In genomic region chrX:164432682-164433081, GRCm38 (mm10) we compare ENCODE assay signal across 31 mouse cellular contexts. TPM values are rescaled to one million over a fixed set of nuclear protein-coding genes. Genes with fewer than 3 reads are reported as not detected.
DNase-seq lines count a peak whose midpoint lies in the region; ATAC-seq and TF ChIP-seq lines count a peak whose summit lies in the region.
"Had no signal": no experiment of that assay in that cellular context is flagged by ENCODE, and none has a peak within 500 bp of the region (broad histone marks: within the 10 kb centered on the region; RNA-seq: fewer than 3 reads in every experiment).

No protein-coding gene starts in this region.

- 70% methylated on average over 9 of the region's 9 CpGs for WGBS in liver, embryonic 12.5 days (ENCODE audit: insufficient replicate concordance)
- 78% methylated on average over 9 of the region's 9 CpGs for WGBS in liver, postnatal 0 days (ENCODE audit: insufficient replicate concordance)
- 59% methylated on average over 9 of the region's 9 CpGs for WGBS in liver, embryonic 13.5 days (ENCODE audit: insufficient replicate concordance)
- 98% methylated on average over 9 of the region's 9 CpGs for WGBS in hindbrain, embryonic 10.5 days

- H3K4me3 ChIP-seq in liver, embryonic 12.5 days, result no peak overlapping the region
- no peak overlapping the region for H3K4me3 ChIP-seq in liver, postnatal 0 days (ENCODE audit: low read depth, low read length)
- H3K4me3 ChIP-seq in liver, embryonic 13.5 days (replicated peaks), result no peak overlapping the region
- H3K4me3 ChIP-seq in hindbrain, embryonic 10.5 days, result no peak overlapping the region
- H3K4me3 ChIP-seq: embryonic facial prominence, embryonic 10.5 days; embryonic facial prominence, embryonic 13.5 days; erythroblast, embryonic 14.5 days; forebrain, embryonic 12.5 days; forebrain, embryonic 15.5 days; heart, embryonic 12.5 days; heart, embryonic 15.5 days had no signal

- H3K36me3 ChIP-seq in liver, embryonic 12.5 days, result peaks cover 64% of the 10 kb centered on the region
- peaks cover 15% of the 10 kb centered on the region; the same call in 1 of the 2 replicates for H3K36me3 ChIP-seq in liver, postnatal 0 days (replicated peaks; ENCODE audit: insufficient read depth, low read length)
- peaks cover 55% of the 10 kb centered on the region for H3K36me3 ChIP-seq in liver, embryonic 13.5 days
- H3K36me3 ChIP-seq in hindbrain, embryonic 10.5 days, result peaks cover 47% of the 10 kb centered on the region

- H3K9ac ChIP-seq in liver, embryonic 12.5 days, result no peak overlapping the region
- no peak overlapping the region for H3K9ac ChIP-seq in liver, postnatal 0 days (replicated peaks)
- H3K9ac ChIP-seq in liver, embryonic 13.5 days, result no peak overlapping the region
- H3K9ac ChIP-seq: embryonic facial prominence, embryonic 13.5 days; forebrain, embryonic 12.5 days; forebrain, embryonic 15.5 days; heart, embryonic 12.5 days; heart, embryonic 15.5 days; hindbrain, embryonic 14.5 days had no signal

- H3K27me3 ChIP-seq in liver, embryonic 12.5 days (replicated peaks), result no peaks in the 10 kb centered on the region
- no peaks in the 10 kb centered on the region for H3K27me3 ChIP-seq in liver, postnatal 0 days (ENCODE audit: insufficient read depth, low read length)
- no peaks in the 10 kb centered on the region for H3K27me3 ChIP-seq in liver, embryonic 13.5 days
- peaks cover 15% of the 10 kb centered on the region; the same call in 1 of the 2 replicates for H3K27me3 ChIP-seq in hindbrain, embryonic 10.5 days (ENCODE audit: insufficient read depth, poor library complexity, severe bottlenecking)
- H3K27me3 ChIP-seq: forebrain, embryonic 12.5 days; forebrain, embryonic 15.5 days; heart, embryonic 12.5 days; heart, embryonic 15.5 days had no signal

- TF ChIP-seq CTCF in liver, postnatal 0 days (IDR thresholded peaks at IDR 0.05; ENCODE audit: low read depth), result no peak

- no peaks in the 10 kb centered on the region for H3K9me3 ChIP-seq in liver, embryonic 12.5 days (replicated peaks)
- H3K9me3 ChIP-seq in liver, postnatal 0 days (ENCODE audit: low read length), result no peaks in the 10 kb centered on the region
- H3K9me3 ChIP-seq in liver, embryonic 13.5 days (replicated peaks), result no peaks in the 10 kb centered on the region
- no peaks in the 10 kb centered on the region for H3K9me3 ChIP-seq in hindbrain, embryonic 10.5 days
- H3K9me3 ChIP-seq: embryonic facial prominence, embryonic 10.5 days; embryonic facial prominence, embryonic 13.5 days; forebrain, embryonic 12.5 days; forebrain, embryonic 15.5 days; heart, embryonic 15.5 days had no signal

- no peak for DNase-seq in liver, postnatal 0 days
- DNase-seq in liver, embryonic 13.5 days, result no peak
- DNase-seq in hindbrain, embryonic 10.5 days (ENCODE audit: low spot score), result no peak
- DNase-seq: adrenal gland, adult 8-10 months; adrenal gland, postnatal 25 days; cerebellum, adult 11-12 months; cerebellum, adult 8-10 months; cerebellum, postnatal 10 days; embryo, embryonic 11 days; gastrocnemius, postnatal 25 days; heart, adult 18-20 months; heart, postnatal 10 days; heart, postnatal 36 days had no signal

- peaks cover 13% of the 10 kb centered on the region; the same call in 1 of the 2 replicates for H3K4me1 ChIP-seq in liver, embryonic 12.5 days
- H3K4me1 ChIP-seq in liver, postnatal 0 days (ENCODE audit: insufficient read depth), result no peaks in the 10 kb centered on the region
- peaks cover 16% of the 10 kb centered on the region for H3K4me1 ChIP-seq in liver, embryonic 13.5 days (replicated peaks)
- no peaks in the 10 kb centered on the region for H3K4me1 ChIP-seq in hindbrain, embryonic 10.5 days (replicated peaks)
- H3K4me1 ChIP-seq: embryonic facial prominence, embryonic 10.5 days; embryonic facial prominence, embryonic 13.5 days; forebrain, embryonic 12.5 days; forebrain, embryonic 15.5 days; heart, embryonic 12.5 days; heart, embryonic 15.5 days had no signal

- no peak for TF ChIP-seq EP300 in liver, postnatal 0 days (IDR thresholded peaks at IDR 0.05; ENCODE audit: low read depth)

- H3K4me2 ChIP-seq in liver, embryonic 12.5 days, result no peak overlapping the region
- H3K4me2 ChIP-seq in liver, postnatal 0 days (ENCODE audit: low read depth, low read length), result no peak overlapping the region
- no peak overlapping the region for H3K4me2 ChIP-seq in liver, embryonic 13.5 days
- H3K4me2 ChIP-seq: embryonic facial prominence, embryonic 13.5 days; forebrain, embryonic 12.5 days; forebrain, embryonic 15.5 days; heart, embryonic 12.5 days; heart, embryonic 15.5 days; hindbrain, embryonic 14.5 days had no signal

- H3K27ac ChIP-seq in liver, embryonic 12.5 days, result no peak overlapping the region
- no peak overlapping the region for H3K27ac ChIP-seq in liver, postnatal 0 days (ENCODE audit: low read depth)
- H3K27ac ChIP-seq in liver, embryonic 13.5 days, result no peak overlapping the region
- H3K27ac ChIP-seq in hindbrain, embryonic 10.5 days, result no peak overlapping the region
- H3K27ac ChIP-seq: embryonic facial prominence, embryonic 10.5 days; embryonic facial prominence, embryonic 13.5 days; forebrain, embryonic 12.5 days; forebrain, embryonic 15.5 days; heart, embryonic 15.5 days; hindbrain, embryonic 14.5 days; hindbrain, postnatal 0 days had no signal

- ATAC-seq in liver, embryonic 12.5 days, result peak; percentile 73; the same call in 1 of the 2 replicates
- no peak for ATAC-seq in liver, postnatal 0 days
- ATAC-seq in liver, embryonic 13.5 days (ENCODE audit: low read depth), result peak; percentile 47; the same call in 1 of the 2 replicates
- peak; percentile 85 for ATAC-seq in megakaryocyte-erythroid progenitor cell, adult 5-6 weeks (replicated peaks; ENCODE audit: low FRiP score, low TSS enrichment, poor library complexity, severe bottlenecking)
- ATAC-seq in monocyte, adult 5-6 weeks (replicated peaks; ENCODE audit: insufficient number of reproducible peaks, low FRiP score, low TSS enrichment, poor library complexity, severe bottlenecking), result no peak
- ATAC-seq: activated CD4-positive, CD25-positive, alpha-beta regulatory T cell, adult 4 months; CD4-positive, CD25-positive, alpha-beta regulatory T cell, adult 4 months; forebrain, embryonic 15.5 days; hindbrain, postnatal 0 days; inflammation-experienced regulatory T-cells, adult 6 months had no signal

RNA-seq across cellular contexts. Expression of gene Asb11, which starts 4.1 kb away (rescaled TPM):
- not detected in 2 replicates for polyA plus RNA-seq in liver, embryonic 12.5 days (2016; fragmentation: Nextera tagmentation; extraction: Ambion mirVana)
- polyA plus RNA-seq in liver, postnatal 0 days (2015; fragmentation: Nextera tagmentation; extraction: Ambion mirVana), result 0.12 and 0.26 TPM in 2 replicates
- 0.09 and 0.17 TPM in 2 replicates for polyA plus RNA-seq in liver, embryonic 13.5 days (2015; fragmentation: Nextera tagmentation; extraction: Ambion mirVana)
- 1.2 TPM in 1 of 2 replicates, not detected in the other for total RNA-seq in megakaryocyte-erythroid progenitor cell, adult 5-6 weeks (2014; fragmentation: Nextera tagmentation)
- total RNA-seq in megakaryocyte-erythroid progenitor cell, adult 5-6 weeks (2017), result 2.0 TPM in 1 of 2 replicates, not detected in the other
- not detected in 2 replicates for polyA plus RNA-seq in hindbrain, embryonic 10.5 days (2016; fragmentation: Nextera tagmentation; extraction: Ambion mirVana)
- 0.29 TPM in 1 of 3 replicates, not detected in the others for total RNA-seq in monocyte, adult 5-6 weeks (2017)
- total RNA-seq: adrenal gland, postnatal 25 days; hindbrain, postnatal 0 days had no signal
- polyA plus RNA-seq: activated CD4-positive, CD25-positive, alpha-beta regulatory T cell, adult 4 months; brain, embryonic 14.5 days; C2C12; CD4-positive, CD25-positive, alpha-beta regulatory T cell, adult 4 months; embryonic facial prominence, embryonic 10.5 days; embryonic facial prominence, embryonic 13.5 days; erythroblast, embryonic 14.5 days; forebrain, embryonic 12.5 days; hindbrain, embryonic 11.5 days; hindbrain, embryonic 14.5 days; hindbrain, postnatal 0 days; inflammation-experienced regulatory T-cells, adult 6 months had no signal

RNA-seq across cellular contexts. Expression of gene Piga, which starts 13.1 kb away (rescaled TPM):
- polyA plus RNA-seq in liver, embryonic 12.5 days (2016; fragmentation: Nextera tagmentation; extraction: Ambion mirVana), result 20.6 and 22.2 TPM in 2 replicates
- polyA plus RNA-seq in liver, postnatal 0 days (2015; fragmentation: Nextera tagmentation; extraction: Ambion mirVana), result 5.3 and 5.8 TPM in 2 replicates
- 14.9 and 18.3 TPM in 2 replicates for polyA plus RNA-seq in liver, embryonic 13.5 days (2015; fragmentation: Nextera tagmentation; extraction: Ambion mirVana)
- 39.2 and 43.8 TPM in 2 replicates for total RNA-seq in megakaryocyte-erythroid progenitor cell, adult 5-6 weeks (2014; fragmentation: Nextera tagmentation)
- total RNA-seq in megakaryocyte-erythroid progenitor cell, adult 5-6 weeks (2017), result 31.1 and 56.9 TPM in 2 replicates
- polyA plus RNA-seq in hindbrain, embryonic 10.5 days (2016; fragmentation: Nextera tagmentation; extraction: Ambion mirVana), result 12.1 and 19.1 TPM in 2 replicates
- 10.9 to 15.9 TPM (median 11.4 TPM) in 3 replicates for total RNA-seq in monocyte, adult 5-6 weeks (2017)

RNA-seq across cellular contexts. Expression of gene Vegfd, which starts 59.5 kb away (rescaled TPM):
- 1.0 and 1.2 TPM in 2 replicates for polyA plus RNA-seq in liver, embryonic 12.5 days (2016; fragmentation: Nextera tagmentation; extraction: Ambion mirVana)
- 0.31 and 0.38 TPM in 2 replicates for polyA plus RNA-seq in liver, postnatal 0 days (2015; fragmentation: Nextera tagmentation; extraction: Ambion mirVana)
- 0.66 and 0.97 TPM in 2 replicates for polyA plus RNA-seq in liver, embryonic 13.5 days (2015; fragmentation: Nextera tagmentation; extraction: Ambion mirVana)
- 1.0 TPM in 1 of 2 replicates, not detected in the other for total RNA-seq in megakaryocyte-erythroid progenitor cell, adult 5-6 weeks (2014; fragmentation: Nextera tagmentation)
- total RNA-seq in megakaryocyte-erythroid progenitor cell, adult 5-6 weeks (2017), result 0.23 TPM in 1 of 2 replicates, not detected in the other
- polyA plus RNA-seq in hindbrain, embryonic 10.5 days (2016; fragmentation: Nextera tagmentation; extraction: Ambion mirVana), result 1.2 and 2.4 TPM in 2 replicates
- total RNA-seq in monocyte, adult 5-6 weeks (2017), result 0.19 TPM in 1 of 3 replicates, not detected in the others
- total RNA-seq: hindbrain, postnatal 0 days had no signal
- polyA plus RNA-seq: activated CD4-positive, CD25-positive, alpha-beta regulatory T cell, adult 4 months; CD4-positive, CD25-positive, alpha-beta regulatory T cell, adult 4 months; erythroblast, embryonic 14.5 days; inflammation-experienced regulatory T-cells, adult 6 months had no signal

Comparison
In these comparisons a context has a peak if more than half of its experiments do, and no peak if none do; other contexts are left out.
1. ATAC-seq: peak in liver, embryonic 12.5 days (single experiment), liver, embryonic 13.5 days (single experiment) and megakaryocyte-erythroid progenitor cell, adult 5-6 weeks (single experiment); none in liver, postnatal 0 days (single experiment) and monocyte, adult 5-6 weeks (single experiment).